Mouse (Mus musculus): ENCODE measurements around the gene Tln2. TPM values are rescaled to one million over a fixed set of nuclear protein-coding genes. Genes with fewer than 3 reads are reported as not detected.

Tln2 gene
- polyA plus RNA-seq, 1 experiment from 2014 or later, result 22.9 TPM

- DNase-seq (ENCODE audit: low spot score), result no peak
- Histone ChIP-seq H3K27ac (no peak overlapping the region), H3K4me3 (no peak overlapping the region), H3K4me1 (replicated peaks) (no peaks in the 10 kb centered on the region), H3K36me3 (peaks cover 11% of the 10 kb centered on the region), H3K27me3 (ENCODE audit: insufficient read depth, poor library complexity, severe bottlenecking) (no peaks in the 10 kb centered on the region), H3K9me3 (no peaks in the 10 kb centered on the region)
- 86% methylated on average over 12 of the region's 12 CpGs for WGBS
Observed at GRCm38 (mm10) chr9:67235441-67236217, 323.9 kb downstream of the Tln2 start.

GRCm38 (mm10) chr9:67229033-67229432 is 330.5 kb downstream of the Tln2 start:
- Histone ChIP-seq H3K27me3 (ENCODE audit: insufficient read depth, poor library complexity, severe bottlenecking) (no peaks in the 10 kb centered on the region), H3K36me3 (peaks cover 17% of the 10 kb centered on the region; the same call in 1 of the 2 replicates), H3K4me3 (no peak overlapping the region), H3K27ac (no peak overlapping the region), H3K4me1 (replicated peaks) (no peaks in the 10 kb centered on the region), H3K9me3 (no peaks in the 10 kb centered on the region)
- DNase-seq (ENCODE audit: low spot score), result peak; percentile 27
- WGBS, result 75% methylated on average over 5 of the region's 5 CpGs

- no peaks in the 10 kb centered on the region for H3K9me3 ChIP-seq
- WGBS, result 58% methylated on average over 3 of the region's 3 CpGs
- H3K4me1 ChIP-seq (replicated peaks), result 0 out of 2 replicates have a peak, but pooled peaks cover 12% of the 10 kb centered on the region
- peak; percentile 21 for DNase-seq (ENCODE audit: low spot score)
- no peak overlapping the region for H3K4me3 ChIP-seq
- H3K27me3 ChIP-seq (ENCODE audit: insufficient read depth, poor library complexity, severe bottlenecking), result no peaks in the 10 kb centered on the region
- no peak overlapping the region for H3K27ac ChIP-seq
- peaks cover 24% of the 10 kb centered on the region; the same call in 1 of the 2 replicates for H3K36me3 ChIP-seq
Observed at GRCm38 (mm10) chr9:67220388-67220787, 339.1 kb downstream of the Tln2 start.

- no peak overlapping the region for H3K27ac ChIP-seq
- H3K36me3 ChIP-seq, result peaks cover 24% of the 10 kb centered on the region; the same call in 1 of the 2 replicates
- H3K27me3 ChIP-seq (ENCODE audit: insufficient read depth, poor library complexity, severe bottlenecking), result no peaks in the 10 kb centered on the region
- 77% methylated on average over 9 of the region's 9 CpGs for WGBS
- no peak overlapping the region for H3K4me3 ChIP-seq
- H3K4me1 ChIP-seq (replicated peaks), result peaks cover 23% of the 10 kb centered on the region; the same call in 1 of the 2 replicates
- no peaks in the 10 kb centered on the region for H3K9me3 ChIP-seq
- DNase-seq (ENCODE audit: low spot score), result no peak
Observed at GRCm38 (mm10) chr9:67218001-67218400, 341.5 kb downstream of the Tln2 start.

- DNase-seq (ENCODE audit: low spot score), result no peak
- peaks cover 8% of the 10 kb centered on the region; the same call in 1 of the 2 replicates for H3K36me3 ChIP-seq
Observed at GRCm38 (mm10) chr9:67214191-67214985, 345.1 kb downstream of the Tln2 start.

GRCm38 (mm10) chr9:67213275-67213674 is 346.2 kb downstream of the Tln2 start:
- H3K4me1 ChIP-seq (replicated peaks), result peaks cover 28% of the 10 kb centered on the region
- H3K36me3 ChIP-seq, result no peaks in the 10 kb centered on the region
- H3K4me3 ChIP-seq, result no peak overlapping the region
- DNase-seq (ENCODE audit: low spot score), result peak; percentile 72
- no peaks in the 10 kb centered on the region for H3K27me3 ChIP-seq (ENCODE audit: insufficient read depth, poor library complexity, severe bottlenecking)
- WGBS, result 64% methylated on average over 6 of the region's 6 CpGs
- H3K9me3 ChIP-seq, result no peaks in the 10 kb centered on the region
- 0 out of 2 replicates have a peak overlapping the region, but pooled peaks have one; percentile 35 for H3K27ac ChIP-seq

More at GRCm38 (mm10) chr9:67214191-67214985, 345.1 kb downstream of the Tln2 start:
- no peaks in the 10 kb centered on the region for H3K9me3 ChIP-seq
- H3K27me3 ChIP-seq (ENCODE audit: insufficient read depth, poor library complexity, severe bottlenecking), result no peaks in the 10 kb centered on the region
- no peak overlapping the region for H3K4me3 ChIP-seq
- no peak overlapping the region for H3K27ac ChIP-seq
- WGBS, result 71% methylated on average over 3 of the region's 3 CpGs
- peaks cover 23% of the 10 kb centered on the region; the same call in 1 of the 2 replicates for H3K4me1 ChIP-seq (replicated peaks)

- no peak overlapping the region for H3K4me3 ChIP-seq
- H3K27ac ChIP-seq, result no peak overlapping the region
- peaks cover 31% of the 10 kb centered on the region for H3K4me1 ChIP-seq (replicated peaks)
- DNase-seq (ENCODE audit: low spot score), result no peak
- no peaks in the 10 kb centered on the region for H3K9me3 ChIP-seq
- no peaks in the 10 kb centered on the region for H3K27me3 ChIP-seq (ENCODE audit: insufficient read depth, poor library complexity, severe bottlenecking)
- no peaks in the 10 kb centered on the region for H3K36me3 ChIP-seq
- 94% methylated on average over 4 of the region's 4 CpGs for WGBS
Observed at GRCm38 (mm10) chr9:67211220-67211619, 348.3 kb downstream of the Tln2 start.

- Histone ChIP-seq H3K27ac (no peak overlapping the region), H3K4me1 (replicated peaks) (peaks cover 18% of the 10 kb centered on the region), H3K9me3 (no peaks in the 10 kb centered on the region), H3K27me3 (ENCODE audit: insufficient read depth, poor library complexity, severe bottlenecking) (no peaks in the 10 kb centered on the region), H3K4me3 (no peak overlapping the region), H3K36me3 (no peaks in the 10 kb centered on the region)
- DNase-seq (ENCODE audit: low spot score), result no peak
- 97% methylated on average over 9 of the region's 9 CpGs for WGBS
Observed at GRCm38 (mm10) chr9:67209451-67209850, 350.1 kb downstream of the Tln2 start.

GRCm38 (mm10) chr9:67208420-67208819 is 351.1 kb downstream of the Tln2 start:
- Histone ChIP-seq H3K4me1 (replicated peaks) (peaks cover 15% of the 10 kb centered on the region), H3K36me3 (no peaks in the 10 kb centered on the region), H3K4me3 (no peak overlapping the region), H3K9me3 (no peaks in the 10 kb centered on the region), H3K27me3 (ENCODE audit: insufficient read depth, poor library complexity, severe bottlenecking) (no peaks in the 10 kb centered on the region), H3K27ac (no peak overlapping the region; the same call in 1 of the 2 replicates)
- peak; percentile 19 for DNase-seq (ENCODE audit: low spot score)
- 21% methylated on average over 3 of the region's 3 CpGs for WGBS

- peaks cover 13% of the 10 kb centered on the region for H3K4me1 ChIP-seq (replicated peaks)
- no peaks in the 10 kb centered on the region for H3K9me3 ChIP-seq
- no peaks in the 10 kb centered on the region for H3K27me3 ChIP-seq (ENCODE audit: insufficient read depth, poor library complexity, severe bottlenecking)
- H3K27ac ChIP-seq, result no peak overlapping the region
- 77% methylated on average over 4 of the region's 4 CpGs for WGBS
- no peaks in the 10 kb centered on the region for H3K36me3 ChIP-seq
- H3K4me3 ChIP-seq, result no peak overlapping the region
- no peak for DNase-seq (ENCODE audit: low spot score)
Observed at GRCm38 (mm10) chr9:67205175-67205574, 354.3 kb downstream of the Tln2 start.

GRCm38 (mm10) chr9:67196609-67197008 is 362.9 kb downstream of the Tln2 start:
- Histone ChIP-seq H3K4me3 (no peak overlapping the region), H3K36me3 (no peaks in the 10 kb centered on the region), H3K4me1 (replicated peaks) (peaks cover 7% of the 10 kb centered on the region), H3K9me3 (no peaks in the 10 kb centered on the region), H3K27me3 (ENCODE audit: insufficient read depth, poor library complexity, severe bottlenecking) (no peaks in the 10 kb centered on the region), H3K27ac (no peak overlapping the region)
- DNase-seq (ENCODE audit: low spot score), result no peak
- WGBS, result 94% methylated on average over 8 of the region's 8 CpGs

GRCm38 (mm10) chr9:67195306-67195705 is 364.2 kb downstream of the Tln2 start:
- no peak for DNase-seq (ENCODE audit: low spot score)
- 62% methylated on average over 7 of the region's 7 CpGs for WGBS
- Histone ChIP-seq H3K9me3 (no peaks in the 10 kb centered on the region), H3K36me3 (no peaks in the 10 kb centered on the region), H3K27ac (no peak overlapping the region), H3K4me3 (no peak overlapping the region), H3K27me3 (ENCODE audit: insufficient read depth, poor library complexity, severe bottlenecking) (no peaks in the 10 kb centered on the region), H3K4me1 (replicated peaks) (peaks cover 11% of the 10 kb centered on the region)
